Mouse (Mus musculus) lung, adult 18-20 months (tissue): ENCODE results near the gene Neurod1.
A peak's percentile ranks its signal among the peaks of the same experiment; 100 is the strongest.

Experiments used
- DNase-seq, 2 experiments: peaks; one replicate each; pipeline ENCODE4 v3.0.0; 2022; ENCODE audit warnings: mixed read lengths in 2 of 2

Gene Neurod1

GRCm38 (mm10) chr2:79456575-79457349, at the start of gene Neurod1, which contains the start of gene Cerkl:
Gene Neurod1, minus strand, starts transcription at chr2:79456751.
Gene Cerkl, minus strand, starts transcription at chr2:79456785.
- DNase-seq: no peak

DNA sequence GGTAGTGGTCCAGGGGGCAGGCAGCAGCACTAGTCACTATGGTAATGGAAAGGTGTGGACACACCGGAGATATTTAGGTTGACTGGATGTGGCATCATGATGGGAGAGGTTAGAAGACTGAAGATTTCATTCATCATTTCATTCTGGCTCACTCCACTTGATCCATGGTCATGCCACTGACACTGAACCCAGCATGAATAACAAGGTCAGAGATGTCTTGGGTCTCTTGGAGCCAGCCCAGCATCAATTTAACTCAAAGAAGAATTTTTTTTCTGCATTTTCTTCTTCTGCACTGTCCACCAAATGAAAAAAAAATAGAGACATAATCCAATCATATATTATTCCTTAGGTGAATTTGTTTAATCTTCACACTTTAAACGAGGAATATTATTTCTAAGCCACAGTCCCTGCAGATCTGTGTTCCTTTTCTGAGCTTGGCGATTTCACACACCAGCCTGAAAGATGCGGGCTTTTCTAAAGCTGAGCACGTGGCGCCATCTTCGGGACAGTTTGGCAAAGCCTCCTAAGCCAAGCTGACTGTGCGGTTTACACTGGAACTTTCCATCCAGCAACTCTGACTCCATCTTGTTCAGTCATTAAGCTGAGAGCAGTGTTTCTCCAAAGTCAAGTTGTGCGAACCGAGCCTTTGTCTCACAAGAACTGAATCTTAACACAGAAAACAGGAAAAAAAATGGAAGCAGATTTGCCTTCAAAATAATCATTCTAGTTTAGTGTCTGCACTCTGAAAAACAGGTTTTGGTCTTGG, 42.6 kb upstream of the Neurod1 start:
- peak; percentile 32 to 39 for DNase-seq

DNA sequence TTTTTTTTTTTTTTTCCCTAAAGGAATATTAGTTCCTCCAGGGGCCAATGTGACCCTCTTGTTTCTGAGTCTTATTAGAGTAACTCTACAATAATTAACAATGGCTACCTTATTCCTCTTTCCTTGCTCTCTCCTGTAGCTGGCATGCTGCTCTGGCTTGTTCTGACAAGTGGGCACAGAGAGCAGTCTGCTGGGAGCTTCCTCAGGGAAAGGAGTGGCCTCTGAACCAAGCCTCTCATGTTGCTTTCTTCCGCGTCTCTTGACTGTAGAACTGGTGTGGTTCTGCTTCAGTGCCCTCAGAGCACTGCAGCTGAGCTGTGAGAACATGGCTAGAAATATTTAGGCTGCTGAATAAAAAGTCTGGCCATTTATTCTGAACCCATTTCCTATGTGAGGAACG, 28.6 kb upstream of the Neurod1 start:
- DNase-seq: no peak

GRCm38 (mm10) chr2:79482511-79482910, 26.0 kb upstream of the Neurod1 start:
- DNase-seq: no peak

- no peak for DNase-seq
Observed at GRCm38 (mm10) chr2:79462411-79462810, 5.9 kb upstream of the Neurod1 start.

GRCm38 (mm10) chr2:79461861-79462260, 5.3 kb upstream of the Neurod1 start:
- DNase-seq: no peak

GRCm38 (mm10) chr2:79460586-79460985, 4.0 kb upstream of the Neurod1 start:
- DNase-seq: no peak

GRCm38 (mm10) chr2:79460107-79460506, 3.6 kb upstream of the Neurod1 start:
- DNase-seq: no peak

- DNase-seq: no peak
Observed at GRCm38 (mm10) chr2:79459061-79460045, 2.8 kb upstream of the Neurod1 start.

GRCm38 (mm10) chr2:79457932-79458331, 1.4 kb upstream of the Neurod1 start:
- no peak for DNase-seq

DNA sequence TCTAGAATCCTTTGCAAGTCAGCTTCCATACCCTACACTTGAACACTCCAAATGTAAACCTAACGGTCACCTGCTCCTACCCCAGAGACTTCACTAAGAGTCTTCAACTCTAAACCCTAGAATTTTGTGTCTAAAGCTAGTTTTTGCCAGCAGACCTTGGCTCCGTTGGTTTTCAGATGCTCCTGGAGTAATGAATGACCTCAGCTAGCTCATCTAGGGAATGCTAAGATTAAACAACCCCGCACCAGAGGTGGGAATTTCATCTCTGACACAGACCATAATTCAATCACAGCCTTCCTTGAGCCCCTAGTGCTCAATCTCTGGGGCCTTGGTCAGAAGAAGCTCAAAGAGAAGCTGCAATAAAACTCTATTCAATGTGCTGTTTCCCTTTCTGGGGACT, 883 bp upstream of the Neurod1 start:
- DNase-seq: no peak

DNA sequence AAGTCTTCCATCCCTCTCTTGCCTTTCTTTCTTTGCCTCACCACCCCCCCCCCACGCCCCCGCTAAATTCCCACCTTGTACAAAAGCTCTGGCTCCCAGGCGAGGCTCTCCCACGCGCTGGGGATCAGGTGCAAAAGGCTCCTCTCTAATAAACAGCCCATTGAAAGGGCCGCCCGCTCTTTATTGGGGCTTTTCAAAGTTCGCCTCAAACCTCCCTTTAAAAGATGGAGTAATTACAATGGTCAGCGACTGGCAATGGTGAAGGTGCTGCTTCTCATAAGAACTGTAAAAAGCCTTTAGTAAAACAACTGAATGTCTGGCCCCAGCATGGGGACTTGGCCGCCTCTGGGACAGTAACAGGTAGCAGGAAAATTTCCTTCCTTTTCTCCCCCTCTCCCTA, 905 bp downstream of the Neurod1 start:
- no peak for DNase-seq

- DNase-seq: no peak
Observed at GRCm38 (mm10) chr2:79454786-79455446, 1.6 kb downstream of the Neurod1 start.

DNA sequence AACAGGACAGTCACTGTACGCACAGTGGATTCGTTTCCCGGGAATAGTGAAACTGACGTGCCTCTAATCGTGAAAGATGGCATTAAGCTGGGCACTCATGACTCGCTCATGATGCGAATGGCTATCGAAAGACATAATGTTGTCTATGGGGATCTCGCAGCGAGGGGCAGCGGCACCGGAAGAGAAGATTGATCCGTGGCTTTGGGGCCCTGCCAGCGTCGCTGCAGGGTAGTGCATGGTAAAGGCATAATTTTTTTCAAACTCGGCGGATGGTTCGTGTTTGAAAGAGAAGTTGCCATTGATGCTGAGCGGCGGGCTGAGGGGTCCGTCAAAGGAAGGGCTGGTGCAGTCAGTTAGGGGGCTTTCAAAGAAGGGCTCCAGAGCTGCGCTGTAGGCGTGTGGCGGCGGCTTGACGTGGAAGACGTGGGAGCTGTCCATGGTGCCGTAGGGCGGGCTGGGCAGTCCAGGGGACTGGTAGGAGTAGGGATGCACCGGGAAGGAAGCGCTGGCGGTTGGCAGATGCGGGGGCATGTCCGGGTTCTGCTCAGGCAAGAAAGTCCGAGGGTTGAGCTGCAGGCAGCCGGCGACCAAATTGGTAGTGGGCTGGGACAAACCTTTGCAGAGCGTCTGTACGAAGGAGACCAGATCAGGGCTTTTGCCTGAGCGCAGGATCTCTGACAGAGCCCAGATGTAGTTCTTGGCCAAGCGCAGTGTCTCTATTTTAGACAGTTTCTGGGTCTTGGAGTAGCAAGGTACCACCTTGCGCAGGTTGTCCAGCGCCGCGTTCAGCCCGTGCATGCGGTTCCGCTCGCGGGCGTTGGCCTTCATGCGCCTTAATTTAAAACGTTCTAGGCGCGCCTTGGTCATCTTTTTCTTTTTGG, 2.4 kb downstream of the Neurod1 start:
- peak; percentile 39 to 51 for DNase-seq

- no peak for DNase-seq
Observed at GRCm38 (mm10) chr2:79451438-79451837, 5.1 kb downstream of the Neurod1 start.

GRCm38 (mm10) chr2:79450684-79451394, 5.7 kb downstream of the Neurod1 start:
- DNase-seq: no peak

DNA sequence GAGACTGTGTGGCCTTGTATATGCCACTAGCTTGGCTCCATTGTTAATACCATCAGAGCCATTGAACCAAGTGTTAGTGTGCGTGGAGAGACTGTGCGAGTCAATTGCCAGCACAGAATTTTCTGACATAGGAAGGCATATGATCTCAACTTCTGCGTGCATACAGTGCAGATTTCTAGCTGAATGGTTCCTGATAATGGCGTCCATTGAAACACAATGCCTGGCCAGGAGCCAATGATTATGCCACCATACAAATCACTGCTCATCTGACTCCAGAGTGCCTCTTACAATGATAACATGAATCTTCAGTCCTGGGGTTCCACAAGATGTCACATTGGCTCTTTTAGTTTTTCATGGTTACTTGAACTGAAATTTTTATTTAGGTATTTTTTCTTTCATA, 7.2 kb downstream of the Neurod1 start:
- no peak for DNase-seq

DNA sequence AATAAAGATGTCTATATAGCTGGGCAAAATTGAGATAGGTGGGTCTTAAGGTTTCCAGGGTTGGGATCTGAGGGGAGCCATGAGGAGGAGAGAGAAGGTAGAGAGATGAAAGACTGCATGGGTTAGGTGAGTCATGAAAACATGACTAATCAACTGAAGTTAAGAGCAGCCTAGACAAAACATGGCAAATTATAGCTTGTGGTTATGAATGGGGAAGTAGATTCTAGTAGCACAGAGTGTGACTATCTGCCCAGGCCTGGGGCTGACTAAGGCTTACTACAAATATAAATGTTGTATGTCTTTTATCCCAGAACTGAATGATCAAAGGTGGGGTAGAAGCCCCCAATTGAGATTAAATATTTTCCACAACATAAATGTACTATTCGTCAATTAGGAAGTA, 9.4 kb downstream of the Neurod1 start:
- DNase-seq: no peak

DNA sequence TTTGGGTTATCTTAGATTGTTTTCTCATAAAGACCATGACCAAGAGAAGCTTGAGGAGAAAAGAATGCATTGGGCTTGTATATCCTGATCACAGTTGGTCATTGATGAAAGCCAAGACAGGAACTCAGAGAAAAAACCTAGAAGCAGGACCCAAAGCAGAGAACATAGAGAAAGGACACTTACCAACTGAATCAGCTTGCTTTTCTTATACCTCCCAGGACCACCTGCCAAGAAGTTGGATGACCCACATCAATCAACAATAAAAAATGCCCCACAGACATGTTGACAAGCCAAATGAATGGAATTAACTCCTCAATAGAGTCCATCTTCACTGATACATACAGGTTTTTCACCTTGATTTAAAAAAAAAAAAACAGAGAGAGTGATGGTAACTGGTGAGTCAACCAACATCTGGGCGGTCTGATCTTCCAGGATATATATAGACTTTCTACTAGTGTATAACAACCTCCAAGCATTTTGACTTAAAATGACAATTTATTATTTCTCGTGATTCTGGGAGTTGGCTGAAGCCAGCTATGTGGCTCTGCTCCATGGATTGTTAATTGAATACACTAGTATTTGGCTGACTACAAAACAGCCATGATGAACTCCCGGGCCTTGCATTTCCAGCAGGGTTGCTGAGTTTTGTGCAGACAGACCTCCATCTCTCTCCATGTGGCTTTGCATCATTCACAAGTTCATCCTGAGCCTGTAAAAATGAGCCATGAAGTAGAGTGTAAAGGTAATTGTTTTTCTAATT, 12.5 kb downstream of the Neurod1 start:
- DNase-seq: no peak

DNA sequence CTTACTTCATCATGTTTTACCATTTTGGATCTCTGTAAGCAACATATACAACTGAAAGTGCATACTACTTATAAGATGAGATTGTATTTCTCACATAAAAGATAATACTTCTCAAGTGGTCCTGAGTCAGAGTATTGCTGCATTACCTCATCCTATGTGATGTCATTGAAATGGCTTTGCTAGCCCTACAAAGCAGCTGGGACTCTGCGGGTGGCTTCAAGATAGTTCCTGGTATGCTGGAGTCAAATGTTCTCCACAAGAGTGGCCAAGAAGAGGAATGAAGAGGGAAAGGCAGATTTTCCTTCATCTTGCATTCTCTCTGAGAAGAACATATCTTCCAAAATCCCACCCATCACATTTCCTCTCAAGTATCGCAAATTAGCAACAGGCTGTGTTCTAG, 13.2 kb downstream of the Neurod1 start:
- no peak for DNase-seq
